Mouse (Mus musculus) G1E (cell line): ENCODE measurements around the gene Ino80b.

ENCODE experiments used
- CTCF ChIP-seq: IDR thresholded peaks from 2 replicates; pipeline ENCODE4 v1.5.1; 2012; ENCODE audit warnings: low read depth, low read length, inconsistent platforms, mixed read lengths
- GATA1 ChIP-seq: IDR thresholded peaks from 2 replicates; pipeline ENCODE4 v1.6.1; 2012; ENCODE audit warnings: borderline replicate concordance, low read length, inconsistent platforms, mixed read lengths

GRCm38 (mm10) chr6:83140044-83140443 lies 14.8 kb upstream of the Ino80b start:
- TF ChIP-seq CTCF (no peak), GATA1 (no peak)
